26 mouse cellular contexts compared by ENCODE assay signal in genomic region chr6:148329976-148330375, GRCm38 (mm10).
"Had no signal": no experiment of that assay in that cellular context is flagged by ENCODE, and none has a peak within 500 bp of the region (broad histone marks: within the 10 kb centered on the region; RNA-seq: fewer than 3 reads in every experiment).

No protein-coding gene starts in this region.

- ATAC-seq: hindbrain, embryonic 16.5 days; inflammation-experienced regulatory T-cells, adult 6 months; intestine, embryonic 15.5 days; intestine, postnatal 0 days; liver, embryonic 12.5 days had no signal

- H3K36me3 ChIP-seq: heart, embryonic 10.5 days; heart, embryonic 12.5 days; hindbrain, embryonic 10.5 days; hindbrain, embryonic 12.5 days; intestine, embryonic 15.5 days; limb, embryonic 13.5 days; limb, embryonic 15.5 days; liver, embryonic 12.5 days had no signal

- H3K27ac ChIP-seq: heart, embryonic 10.5 days; hindbrain, embryonic 10.5 days; hindbrain, embryonic 12.5 days; hindbrain, embryonic 14.5 days; intestine, embryonic 15.5 days; layer of hippocampus, adult 2 months; left cerebral cortex, adult 2 months; limb, embryonic 13.5 days; limb, embryonic 15.5 days; liver, embryonic 12.5 days had no signal

- H3K4me1 ChIP-seq: heart, embryonic 10.5 days; hindbrain, embryonic 10.5 days; hindbrain, embryonic 12.5 days; intestine, embryonic 15.5 days; limb, embryonic 13.5 days; limb, embryonic 15.5 days; liver, embryonic 12.5 days had no signal

- DNase-seq: gastrocnemius, adult 2 months; gastrocnemius, postnatal 10 days; gastrocnemius, postnatal 25 days; heart, adult 18-20 months; heart, postnatal 10 days; heart, postnatal 4 days; kidney, adult 18-20 months; kidney, adult 8-10 months; kidney, postnatal 10 days; kidney, postnatal 25 days; kidney, postnatal 4 days; left cerebral cortex, postnatal 4 days had no signal

- H3K9ac ChIP-seq: heart, embryonic 12.5 days; hindbrain, embryonic 12.5 days; hindbrain, embryonic 14.5 days; intestine, embryonic 15.5 days; limb, embryonic 13.5 days; limb, embryonic 15.5 days; liver, embryonic 12.5 days had no signal

- H3K4me3 ChIP-seq: gastrocnemius, adult 2 months; heart, embryonic 10.5 days; heart, embryonic 12.5 days; hindbrain, embryonic 10.5 days; hindbrain, embryonic 12.5 days; intestine, embryonic 15.5 days; layer of hippocampus, adult 2 months; left cerebral cortex, adult 2 months; limb, embryonic 13.5 days; limb, embryonic 15.5 days; liver, embryonic 12.5 days had no signal

- H3K27me3 ChIP-seq: heart, embryonic 12.5 days; hindbrain, embryonic 12.5 days; intestine, embryonic 15.5 days; limb, embryonic 13.5 days; limb, embryonic 15.5 days; liver, embryonic 12.5 days had no signal

- H3K9me3 ChIP-seq: heart, embryonic 10.5 days; heart, embryonic 12.5 days; hindbrain, embryonic 10.5 days; hindbrain, embryonic 12.5 days; intestine, embryonic 15.5 days; limb, embryonic 13.5 days; limb, embryonic 15.5 days; liver, embryonic 12.5 days had no signal

- H3K4me2 ChIP-seq: heart, embryonic 12.5 days; hindbrain, embryonic 12.5 days; hindbrain, embryonic 14.5 days; intestine, embryonic 15.5 days; limb, embryonic 13.5 days; limb, embryonic 15.5 days; liver, embryonic 12.5 days had no signal
